Mouse (Mus musculus) lung, postnatal 14 days (tissue): ENCODE measurements around the gene Fosb.

ENCODE experiments used
- DNase-seq: peaks from one replicate; pipeline ENCODE4 v3.0.0; 2021

Gene Fosb

GRCm38 (mm10) chr7:19305796-19306765, 3.8 kb downstream of the Fosb start:
- DNase-seq, result no peak

GRCm38 (mm10) chr7:19305413-19305735, 4.5 kb downstream of the Fosb start:
- DNase-seq, result no peak

- no peak for DNase-seq
These were observed 5.1 kb downstream of the Fosb start for GRCm38 (mm10) chr7:19304501-19305412.

GRCm38 (mm10) chr7:19303770-19304169, 6.1 kb downstream of the Fosb start:
- peak; percentile 85 for DNase-seq

GRCm38 (mm10) chr7:19303046-19303305, 6.9 kb downstream of the Fosb start:
- DNase-seq, result no peak

GRCm38 (mm10) chr7:19302264-19303045, 7.4 kb downstream of the Fosb start:
- no peak for DNase-seq

- DNase-seq, result no peak
These were observed 8.2 kb downstream of the Fosb start for GRCm38 (mm10) chr7:19301461-19302263.

GRCm38 (mm10) chr7:19300501-19301421, 9.1 kb downstream of the Fosb start:
- DNase-seq, result peak; percentile 89

GRCm38 (mm10) chr7:19299194-19299593, 10.7 kb downstream of the Fosb start:
- DNase-seq, result peak; percentile 63

GRCm38 (mm10) chr7:19297794-19298193, 12.1 kb downstream of the Fosb start:
- no peak for DNase-seq

- DNase-seq, result no peak
These were observed 12.8 kb downstream of the Fosb start for GRCm38 (mm10) chr7:19297034-19297433.

- DNase-seq, result peak; percentile 99
These were observed 14.2 kb downstream of the Fosb start for GRCm38 (mm10) chr7:19295503-19296185.

- peak; percentile 59 for DNase-seq
These were observed 18.8 kb downstream of the Fosb start for GRCm38 (mm10) chr7:19290969-19291596.

GRCm38 (mm10) chr7:19284763-19285162, 25.1 kb downstream of the Fosb start:
- DNase-seq, result peak; percentile 80

GRCm38 (mm10) chr7:19283406-19283804, 26.4 kb downstream of the Fosb start:
- DNase-seq, result no peak

- DNase-seq, result peak; percentile 66
These were observed 27.0 kb downstream of the Fosb start for GRCm38 (mm10) chr7:19282791-19283405.

GRCm38 (mm10) chr7:19282385-19282784, 27.5 kb downstream of the Fosb start, which contains the start of gene Rtn2:
Gene Rtn2, plus strand, starts transcription at chr7:19282624.
- DNase-seq, result peak; percentile 76

GRCm38 (mm10) chr7:19281680-19282304, 28.1 kb downstream of the Fosb start:
- DNase-seq, result peak; percentile 62

- no peak for DNase-seq
These were observed 30.2 kb downstream of the Fosb start, which contains the start of gene Ppm1n for GRCm38 (mm10) chr7:19279581-19280114. Gene Ppm1n, minus strand, starts transcription at chr7:19280064.
